Mouse (Mus musculus) 3134 (cell line): ENCODE measurements at regions not wholly inside any gene's neighbourhood (a gene's known extent, or its start where the extent isn't known, plus 50 kb on each side); places are given as distances from the start of the nearest gene placed in this dataset.

Source experiments
- DNase-seq: peaks from one replicate; pipeline ENCODE4 v3.0.0-alpha.2; 2011; ENCODE audit warnings: low spot score; ENCODE audit not compliant: insufficient read length; ENCODE audit errors: extremely low read depth

DNA sequence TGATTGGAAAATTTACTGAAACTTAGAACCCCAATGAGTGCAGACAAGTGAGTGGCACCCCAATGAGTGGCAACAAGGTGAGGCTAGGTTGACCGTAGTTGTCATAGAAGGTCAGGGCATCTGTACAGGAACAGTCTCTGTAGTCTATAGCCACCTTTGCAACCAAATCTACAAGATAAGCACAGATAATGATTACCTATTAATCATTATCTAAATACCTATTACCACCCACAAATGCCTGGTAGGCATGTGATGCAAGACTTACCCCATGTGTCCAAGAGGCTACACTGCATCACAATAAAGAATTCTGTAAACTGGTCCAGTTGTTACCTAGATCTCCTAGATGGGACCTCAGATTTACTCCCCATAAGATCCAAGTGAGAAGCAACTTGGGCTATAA is 778.7 kb downstream of the Cntnap5b start:
- DNase-seq, result no peak

DNA sequence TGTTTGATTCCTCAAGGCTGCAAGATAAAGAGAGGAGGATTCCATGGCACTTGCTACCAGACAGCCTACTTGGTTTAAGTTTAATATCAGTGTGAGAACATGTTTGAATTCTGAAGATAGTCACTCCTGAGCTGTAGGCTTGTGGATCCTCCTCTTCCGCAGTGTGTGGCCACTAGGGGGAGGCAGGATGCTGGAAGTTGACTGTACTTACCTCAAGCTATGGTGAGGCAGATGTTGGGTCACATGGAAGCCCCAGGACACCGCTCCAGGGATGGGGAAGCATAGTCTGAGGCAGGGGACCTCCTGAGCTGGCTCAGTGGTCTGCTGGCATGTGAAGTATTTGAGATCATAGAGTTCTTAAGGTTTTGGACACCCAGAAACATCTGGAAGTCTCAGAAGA is 784.4 kb downstream of the Cntnap5b start:
- DNase-seq, result peak; percentile 5
